Mouse (Mus musculus): ENCODE measurements around the gene 1700042G07Rik. TPM values are rescaled to one million over a fixed set of nuclear protein-coding genes. Genes with fewer than 3 reads are reported as not detected.

1700042G07Rik gene
- total and polyA plus RNA-seq, 2 experiments from 2014 or later: not detected

GRCm38 (mm10) chr4:116169353-116169672 is 3.9 kb upstream of the 1700042G07Rik start:
- WGBS: 67% methylated on average over 3 of the region's 3 CpGs
- peak; percentile 30 for ATAC-seq

DNA sequence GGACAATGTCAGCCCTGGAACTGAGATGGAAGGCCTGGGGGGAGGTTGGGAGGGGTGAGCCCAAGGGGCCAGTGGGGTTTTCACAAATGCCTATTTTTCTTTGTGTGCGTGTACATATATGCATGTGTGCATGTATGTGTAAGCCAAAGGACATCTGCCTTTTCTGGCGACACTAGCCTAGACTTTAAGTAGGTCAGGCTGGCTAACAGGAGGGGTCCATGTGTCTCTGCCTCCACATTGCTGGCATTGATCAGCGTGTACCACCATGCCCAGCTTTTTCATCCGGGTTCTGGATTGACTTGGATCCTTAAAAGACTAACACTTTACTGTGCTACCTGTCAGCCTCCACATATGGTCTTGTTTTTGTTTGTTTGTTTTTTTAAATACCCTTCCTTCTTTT is 580 bp downstream of the 1700042G07Rik start:
- Histone ChIP-seq H3K4me2 (ENCODE audit: low read depth) (no peak overlapping the region), H3K4me1 (ENCODE audit: insufficient read depth) (peaks cover 13% of the 10 kb centered on the region; the same call in 1 of the 2 replicates), H3K36me3 (ENCODE audit: insufficient read depth) (no peaks in the 10 kb centered on the region), H3K9me3 (ENCODE audit: low read length) (no peaks in the 10 kb centered on the region), H3K4me3 (ENCODE audit: low read depth, low read length) (no peak overlapping the region), H3K9ac (no peak overlapping the region), H3K27ac (ENCODE audit: low read depth, low read length) (no peak overlapping the region), H3K27me3 (ENCODE audit: insufficient read depth, low read length) (no peaks in the 10 kb centered on the region)
- WGBS: 76% methylated on average over 4 of the region's 4 CpGs
- no peak for DNase-seq
- TF ChIP-seq CTCF (IDR thresholded peaks at IDR 0.05; ENCODE audit: low read depth): no peak
- no peak for ATAC-seq

More at GRCm38 (mm10) chr4:116169353-116169672, 3.9 kb upstream of the 1700042G07Rik start:
- Histone ChIP-seq H3K4me1 (ENCODE audit: insufficient read depth) (no peaks in the 10 kb centered on the region), H3K9me3 (ENCODE audit: low read length) (no peaks in the 10 kb centered on the region), H3K4me2 (ENCODE audit: low read depth) (no peak overlapping the region), H3K9ac (no peak overlapping the region), H3K27ac (ENCODE audit: low read depth, low read length) (no peak overlapping the region), H3K4me3 (ENCODE audit: low read depth, low read length) (no peak overlapping the region), H3K36me3 (ENCODE audit: insufficient read depth) (no peaks in the 10 kb centered on the region), H3K27me3 (ENCODE audit: insufficient read depth, low read length) (no peaks in the 10 kb centered on the region)
- no peak for TF ChIP-seq CTCF (IDR thresholded peaks at IDR 0.05; ENCODE audit: low read depth)
- no peak for DNase-seq

DNA sequence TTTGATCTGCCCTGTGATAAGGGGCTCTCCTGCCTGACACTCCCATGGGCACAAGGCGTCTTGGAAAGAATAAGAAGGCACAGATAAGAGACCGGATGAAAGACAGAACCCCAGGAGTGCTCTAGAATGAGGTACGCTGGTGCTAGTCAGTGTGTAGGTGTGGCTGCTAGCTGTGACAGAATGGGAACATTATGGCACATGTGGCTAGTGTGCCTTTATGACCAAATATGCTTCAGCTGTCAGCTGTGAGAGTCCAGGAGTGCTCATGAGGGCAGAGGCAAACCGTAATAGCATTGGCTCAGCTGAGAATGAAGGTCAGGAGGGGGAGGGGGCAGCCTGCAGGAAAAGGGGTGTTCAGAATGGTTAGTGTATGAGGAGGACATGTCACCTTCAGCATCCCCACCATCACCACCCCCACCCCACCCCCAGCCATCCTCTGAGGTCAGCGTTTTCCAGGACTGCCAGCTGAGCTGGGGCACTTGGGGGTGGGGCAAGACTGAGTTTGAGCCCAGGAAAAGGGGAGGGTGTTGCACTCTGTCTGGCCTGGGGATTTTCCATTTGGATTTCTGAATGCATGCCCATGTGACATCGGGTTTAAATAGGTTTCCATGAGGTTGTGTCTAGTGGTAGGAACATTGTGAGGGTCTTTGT is 1.4 kb downstream of the 1700042G07Rik start:
- Histone ChIP-seq H3K27ac (ENCODE audit: low read depth, low read length) (no peak overlapping the region), H3K9me3 (ENCODE audit: low read length) (no peaks in the 10 kb centered on the region), H3K9ac (no peak overlapping the region), H3K4me3 (ENCODE audit: low read depth, low read length) (no peak overlapping the region), H3K27me3 (ENCODE audit: insufficient read depth, low read length) (no peaks in the 10 kb centered on the region), H3K36me3 (ENCODE audit: insufficient read depth) (no peaks in the 10 kb centered on the region), H3K4me2 (ENCODE audit: low read depth) (no peak overlapping the region), H3K4me1 (ENCODE audit: insufficient read depth) (peaks cover 13% of the 10 kb centered on the region; the same call in 1 of the 2 replicates)
- no peak for ATAC-seq
- no peak for TF ChIP-seq CTCF (IDR thresholded peaks at IDR 0.05; ENCODE audit: low read depth)
- no peak for DNase-seq
- 41% methylated on average over 6 of the region's 6 CpGs for WGBS

- Histone ChIP-seq H3K4me1 (ENCODE audit: insufficient read depth) (peaks cover 13% of the 10 kb centered on the region; the same call in 1 of the 2 replicates), H3K27me3 (ENCODE audit: insufficient read depth, low read length) (no peaks in the 10 kb centered on the region), H3K27ac (ENCODE audit: low read depth, low read length) (peak overlapping the region; percentile 77), H3K4me3 (ENCODE audit: low read depth, low read length) (no peak overlapping the region), H3K9ac (no peak overlapping the region), H3K4me2 (ENCODE audit: low read depth) (no peak overlapping the region), H3K36me3 (ENCODE audit: insufficient read depth) (no peaks in the 10 kb centered on the region), H3K9me3 (ENCODE audit: low read length) (no peaks in the 10 kb centered on the region)
- TF ChIP-seq CTCF (IDR thresholded peaks at IDR 0.05; ENCODE audit: low read depth): no peak
- ATAC-seq (no peak), DNase-seq (no peak)
Measured at GRCm38 (mm10) chr4:116175136-116175535, 2.0 kb downstream of the 1700042G07Rik start.

GRCm38 (mm10) chr4:116175711-116176542 is 2.8 kb downstream of the 1700042G07Rik start:
- ATAC-seq (peak; percentile 88), DNase-seq (peak; percentile 66)
- no peaks in the 10 kb centered on the region for H3K36me3 ChIP-seq (ENCODE audit: insufficient read depth)
- peaks cover 13% of the 10 kb centered on the region; the same call in 1 of the 2 replicates for H3K4me1 ChIP-seq (ENCODE audit: insufficient read depth)
- peak overlapping the region; percentile 44 for H3K4me2 ChIP-seq (ENCODE audit: low read depth)
- peak overlapping the region; percentile 77 for H3K27ac ChIP-seq (ENCODE audit: low read depth, low read length)
- no peaks in the 10 kb centered on the region for H3K9me3 ChIP-seq (ENCODE audit: low read length)
- WGBS: 55% methylated on average over 7 of the region's 7 CpGs
- no peaks in the 10 kb centered on the region for H3K27me3 ChIP-seq (ENCODE audit: insufficient read depth, low read length)
- H3K4me3 ChIP-seq (ENCODE audit: low read depth, low read length): no peak overlapping the region
- peak overlapping the region; percentile 43 for H3K9ac ChIP-seq
- no peak for TF ChIP-seq CTCF (IDR thresholded peaks at IDR 0.05; ENCODE audit: low read depth)

GRCm38 (mm10) chr4:116176543-116176988 is 3.4 kb downstream of the 1700042G07Rik start:
- H3K4me1 ChIP-seq (ENCODE audit: insufficient read depth): peaks cover 13% of the 10 kb centered on the region; the same call in 1 of the 2 replicates
- TF ChIP-seq CTCF (IDR thresholded peaks at IDR 0.05; ENCODE audit: low read depth): no peak
- WGBS: 17% methylated on average over 10 of the region's 10 CpGs
- ATAC-seq (peak; percentile 77), DNase-seq (peak; percentile 68)
- peak overlapping the region; percentile 43 for H3K9ac ChIP-seq
- peak overlapping the region; percentile 44 for H3K4me2 ChIP-seq (ENCODE audit: low read depth)
- no peaks in the 10 kb centered on the region for H3K36me3 ChIP-seq (ENCODE audit: insufficient read depth)
- H3K9me3 ChIP-seq (ENCODE audit: low read length): no peaks in the 10 kb centered on the region
- H3K4me3 ChIP-seq (ENCODE audit: low read depth, low read length): no peak overlapping the region
- no peaks in the 10 kb centered on the region for H3K27me3 ChIP-seq (ENCODE audit: insufficient read depth, low read length)
- H3K27ac ChIP-seq (ENCODE audit: low read depth, low read length): peak overlapping the region; percentile 77

GRCm38 (mm10) chr4:116177140-116177539 is 4.0 kb downstream of the 1700042G07Rik start:
- peak; percentile 9 for DNase-seq
- WGBS: 21% methylated on average over 5 of the region's 5 CpGs
- no peaks in the 10 kb centered on the region for H3K9me3 ChIP-seq (ENCODE audit: low read length)

More at GRCm38 (mm10) chr4:116177140-116177539, 4.0 kb downstream of the 1700042G07Rik start:
- H3K9ac ChIP-seq: no peak overlapping the region
- no peaks in the 10 kb centered on the region for H3K36me3 ChIP-seq (ENCODE audit: insufficient read depth)
- peak overlapping the region; percentile 44; the same call in 1 of the 2 replicates for H3K4me2 ChIP-seq (ENCODE audit: low read depth)
- H3K27ac ChIP-seq (ENCODE audit: low read depth, low read length): peak overlapping the region; percentile 45; the same call in 1 of the 2 replicates
- no peak for ATAC-seq
- no peak for TF ChIP-seq CTCF (IDR thresholded peaks at IDR 0.05; ENCODE audit: low read depth)
- peaks cover 13% of the 10 kb centered on the region; the same call in 1 of the 2 replicates for H3K4me1 ChIP-seq (ENCODE audit: insufficient read depth)
- no peaks in the 10 kb centered on the region for H3K27me3 ChIP-seq (ENCODE audit: insufficient read depth, low read length)
- H3K4me3 ChIP-seq (ENCODE audit: low read depth, low read length): no peak overlapping the region

All from forebrain, postnatal 0 days (tissue).